ENCODE assay signal across 21 mouse cellular contexts in the genomic region with DNA sequence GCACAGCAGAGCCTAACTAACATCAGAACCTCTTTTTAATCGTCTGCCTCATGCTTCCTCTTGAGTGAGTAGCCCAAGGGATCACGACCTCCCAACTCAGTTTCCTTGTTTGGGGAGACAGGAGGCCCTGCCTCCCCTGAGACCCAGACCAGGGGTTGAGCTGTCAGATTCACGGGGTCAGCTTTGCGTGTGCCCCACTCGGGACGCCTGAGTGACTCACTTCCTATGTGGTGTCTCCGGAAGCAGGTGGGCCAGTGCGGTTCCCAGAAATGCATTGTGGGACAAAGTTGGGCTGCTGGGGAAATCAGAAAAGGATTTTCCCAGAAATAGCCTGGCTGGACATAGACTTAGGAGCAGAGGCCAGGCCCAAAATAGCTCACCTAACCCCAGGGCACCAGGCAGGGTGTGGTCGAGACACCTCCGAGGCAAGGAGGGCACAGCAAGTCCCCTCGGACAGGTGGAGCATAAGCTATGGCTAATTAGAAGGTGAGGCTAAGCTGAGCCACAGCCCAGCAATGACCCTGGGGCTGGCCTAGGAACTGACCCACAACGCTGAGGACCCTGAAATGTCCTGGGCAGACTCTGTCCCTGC.
A peak's percentile ranks its signal among the peaks of the same experiment; 100 is the strongest.
DNase-seq lines count a peak whose midpoint lies in the region; ATAC-seq and TF ChIP-seq lines count a peak whose summit lies in the region.
"Had no signal": no experiment of that assay in that cellular context is flagged by ENCODE, and none has a peak within 500 bp of the region (broad histone marks: within the 10 kb centered on the region; RNA-seq: fewer than 3 reads in every experiment).

No protein-coding gene starts in this region.

- H3K4me1 ChIP-seq in heart, embryonic 10.5 days: peaks cover 25% of the 10 kb centered on the region
- H3K4me1 ChIP-seq in bone marrow macrophage, adult 2 months (ENCODE audit: control insufficient read depth, insufficient read depth, low read length): peaks cover 33% of the 10 kb centered on the region
- H3K4me1 ChIP-seq: hindbrain, embryonic 15.5 days; intestine, embryonic 15.5 days had no signal

- TF ChIP-seq CTCF in bone marrow macrophage, adult 2 months (IDR thresholded peaks at IDR 0.05; ENCODE audit: low read depth, low read length): no peak

- H3K27me3 ChIP-seq in heart, embryonic 10.5 days (ENCODE audit: insufficient read depth, poor library complexity, severe bottlenecking): no peaks in the 10 kb centered on the region
- H3K27me3 ChIP-seq: embryonic facial prominence, embryonic 13.5 days; hindbrain, embryonic 15.5 days; intestine, embryonic 15.5 days; limb, embryonic 12.5 days had no signal

- H3K27ac ChIP-seq in heart, embryonic 10.5 days: no peak overlapping the region
- H3K27ac ChIP-seq in bone marrow macrophage, adult 2 months (ENCODE audit: insufficient read depth, low read depth, low read length): 0 out of 2 replicates have a peak overlapping the region, but pooled peaks have one; percentile 25
- H3K27ac ChIP-seq: embryonic facial prominence, embryonic 13.5 days; heart, adult 2 months; hindbrain, embryonic 15.5 days; intestine, embryonic 15.5 days; limb, embryonic 12.5 days; liver, embryonic 14.5 days had no signal

- 67% methylated on average over 12 of the region's 12 CpGs for WGBS in heart, embryonic 10.5 days

- no peaks in the 10 kb centered on the region for H3K9me3 ChIP-seq in heart, embryonic 10.5 days
- H3K9me3 ChIP-seq: embryonic facial prominence, embryonic 13.5 days; hindbrain, embryonic 15.5 days; intestine, embryonic 15.5 days; limb, embryonic 12.5 days; megakaryocyte, embryonic 14.5 days had no signal

- DNase-seq in heart, adult 9 months (ENCODE audit: low spot score in 2 of 2): peak; percentile 11 to 37
- DNase-seq in heart, embryonic 10.5 days (ENCODE audit: low spot score): no peak
- peak; percentile 57 for DNase-seq in 416B (ENCODE audit: low read depth)
- DNase-seq in ovary, adult 18-20 months (ENCODE audit: low spot score): no peak
- no peak for DNase-seq in thymus, postnatal 14 days
- DNase-seq: adrenal gland, postnatal 36 days; cerebellum, adult 2 months; kidney, adult 9 months; kidney, postnatal 4 days; midbrain, embryonic 14.5 days; thymus, adult 2 months had no signal

- no peak overlapping the region for H3K4me3 ChIP-seq in heart, embryonic 10.5 days
- no peak overlapping the region for H3K4me3 ChIP-seq in bone marrow macrophage, adult 2 months (ENCODE audit: insufficient read depth, low read length)
- H3K4me3 ChIP-seq: embryonic facial prominence, embryonic 13.5 days; heart, adult 2 months; hindbrain, embryonic 15.5 days; intestine, embryonic 15.5 days; limb, embryonic 12.5 days; megakaryocyte, embryonic 14.5 days had no signal

- no peaks in the 10 kb centered on the region for H3K36me3 ChIP-seq in heart, embryonic 10.5 days
- H3K36me3 ChIP-seq: embryonic facial prominence, embryonic 13.5 days; intestine, embryonic 15.5 days; limb, embryonic 12.5 days had no signal

- TF ChIP-seq POLR2A in bone marrow macrophage, adult 2 months (IDR thresholded peaks at IDR 0.05; ENCODE audit: borderline replicate concordance, low read depth, low read length): no peak

- peak; percentile 65 for ATAC-seq in megakaryocyte progenitor cell, adult 5-6 weeks (replicated peaks; ENCODE audit: poor library complexity)
- ATAC-seq: forebrain, embryonic 14.5 days; intestine, embryonic 15.5 days had no signal

Comparison
In these comparisons a context has a peak if more than half of its experiments do, and no peak if none do; other contexts are left out.
1. DNase-seq: peak in heart, adult 9 months (2 of 2) and 416B (single experiment); none in heart, embryonic 10.5 days (single experiment), ovary, adult 18-20 months (single experiment) and thymus, postnatal 14 days (single experiment).